Comparison of ENCODE assay signal across 17 mouse cellular contexts in the genomic region with DNA sequence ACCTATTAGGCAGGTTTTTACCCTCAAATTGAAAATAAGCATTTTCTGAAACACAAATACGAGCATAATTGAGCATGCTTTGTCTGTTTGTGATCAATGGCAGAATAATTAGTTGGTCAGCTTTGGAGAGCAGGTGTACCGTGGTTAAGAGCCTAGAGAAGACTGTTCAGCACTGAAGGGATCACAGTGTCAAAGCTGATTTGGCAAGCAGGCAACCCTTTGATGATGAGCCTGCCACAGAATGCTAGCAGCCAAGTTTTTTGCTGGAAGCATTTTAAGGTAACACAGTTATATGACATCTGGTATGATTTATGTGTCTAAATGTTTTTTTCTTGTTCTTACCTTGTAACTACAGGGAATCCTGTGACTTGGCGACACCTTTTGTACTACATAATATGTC.
A peak's percentile ranks its signal among the peaks of the same experiment; 100 is the strongest.
DNase-seq lines count a peak whose midpoint lies in the region; ATAC-seq and TF ChIP-seq lines count a peak whose summit lies in the region.
"Had no signal": no experiment of that assay in that cellular context is flagged by ENCODE, and none has a peak within 500 bp of the region (broad histone marks: within the 10 kb centered on the region; RNA-seq: fewer than 3 reads in every experiment).

No protein-coding gene starts in this region.

- intact Hi-C loops in left cerebral cortex, postnatal 25 days (cut with DNase I) = no loop called here

- H3K9ac ChIP-seq in kidney, embryonic 14.5 days (ENCODE audit: low read depth, low read length) = no peak overlapping the region
- H3K9ac ChIP-seq: embryonic facial prominence, embryonic 12.5 days; forebrain, embryonic 12.5 days; heart, embryonic 13.5 days; hindbrain, embryonic 15.5 days had no signal

- 56% methylated on average over 3 of the region's 3 CpGs for WGBS in kidney, adult 2 months
- WGBS in kidney, embryonic 14.5 days = 77% methylated on average over 3 of the region's 3 CpGs

- no peaks in the 10 kb centered on the region for H3K4me1 ChIP-seq in kidney, adult 2 months (ENCODE audit: control insufficient read depth, insufficient read depth, low read length)
- H3K4me1 ChIP-seq in kidney, embryonic 14.5 days (ENCODE audit: control insufficient read depth, insufficient read depth, low read length) = no peaks in the 10 kb centered on the region
- H3K4me1 ChIP-seq: embryonic facial prominence, embryonic 12.5 days; forebrain, embryonic 12.5 days; heart, embryonic 13.5 days; hindbrain, embryonic 15.5 days had no signal

- DNase-seq in cerebellum, postnatal 14 days = peak; percentile 25 to 51
- no peak for DNase-seq in cerebellum, postnatal 36 days
- DNase-seq in kidney, adult 2 months = peak; percentile 17
- DNase-seq in retina, postnatal 1 day = peak; percentile 11
- no peak for DNase-seq in retina, embryonic 14.5 days (ENCODE audit: low spot score)
- no peak for DNase-seq in left cerebral cortex, postnatal 25 days (ENCODE audit: low spot score in 2 of 2)
- DNase-seq: adrenal gland, adult 8-10 months; adrenal gland, postnatal 36 days; gastrocnemius, postnatal 36 days; heart, adult 11 months; heart, postnatal 36 days; kidney, adult 11 months had no signal

- no peak overlapping the region for H3K4me2 ChIP-seq in kidney, embryonic 14.5 days (replicated peaks; ENCODE audit: low read depth, low read length)
- H3K4me2 ChIP-seq: embryonic facial prominence, embryonic 12.5 days; forebrain, embryonic 12.5 days; heart, embryonic 13.5 days; hindbrain, embryonic 15.5 days had no signal

- H3K27me3 ChIP-seq in kidney, adult 2 months (replicated peaks; ENCODE audit: control insufficient read depth, insufficient read depth, low read length) = no peaks in the 10 kb centered on the region
- no peaks in the 10 kb centered on the region for H3K27me3 ChIP-seq in kidney, embryonic 14.5 days (ENCODE audit: control insufficient read depth, insufficient read depth, low read length)
- H3K27me3 ChIP-seq: embryonic facial prominence, embryonic 12.5 days; forebrain, embryonic 12.5 days; heart, embryonic 13.5 days; hindbrain, embryonic 15.5 days had no signal

- H3K36me3 ChIP-seq in kidney, adult 2 months (ENCODE audit: control insufficient read depth, insufficient read depth, low read length) = no peaks in the 10 kb centered on the region
- H3K36me3 ChIP-seq in kidney, embryonic 14.5 days (ENCODE audit: control insufficient read depth, insufficient read depth, low read length) = no peaks in the 10 kb centered on the region
- H3K36me3 ChIP-seq: embryonic facial prominence, embryonic 12.5 days; forebrain, embryonic 12.5 days; heart, embryonic 13.5 days; hindbrain, embryonic 15.5 days had no signal

- H3K9me3 ChIP-seq in kidney, embryonic 14.5 days (ENCODE audit: control insufficient read depth, low read length) = no peaks in the 10 kb centered on the region
- H3K9me3 ChIP-seq: embryonic facial prominence, embryonic 12.5 days; forebrain, embryonic 12.5 days; heart, embryonic 13.5 days; hindbrain, embryonic 15.5 days had no signal

- no peak overlapping the region for H3K27ac ChIP-seq in kidney, adult 2 months (ENCODE audit: insufficient read depth, low read depth, low read length)
- no peak overlapping the region for H3K27ac ChIP-seq in kidney, embryonic 14.5 days (ENCODE audit: low read depth, low read length)
- H3K27ac ChIP-seq: embryonic facial prominence, embryonic 12.5 days; forebrain, embryonic 12.5 days; heart, embryonic 13.5 days; hindbrain, embryonic 15.5 days had no signal

- TF ChIP-seq POLR2A in kidney, adult 2 months (IDR thresholded peaks at IDR 0.05; ENCODE audit: low read depth, low read length) = no peak

- no peak for TF ChIP-seq CTCF in kidney, adult 2 months (conservative IDR thresholded peaks at IDR 0.05; ENCODE audit: insufficient read depth, insufficient read length, low read depth, low read length)

- no peak for ATAC-seq in kidney, embryonic 14.5 days (ENCODE audit: low FRiP score, low TSS enrichment)

- H3K4me3 ChIP-seq in kidney, adult 2 months (ENCODE audit: insufficient read depth, low read depth, low read length) = no peak overlapping the region
- H3K4me3 ChIP-seq in kidney, embryonic 14.5 days (ENCODE audit: low read length) = no peak overlapping the region
- H3K4me3 ChIP-seq: embryonic facial prominence, embryonic 12.5 days; forebrain, embryonic 12.5 days; heart, embryonic 13.5 days; hindbrain, embryonic 15.5 days had no signal

Comparison
In these comparisons a context has a peak if more than half of its experiments do, and no peak if none do; other contexts are left out.
1. DNase-seq: peak in cerebellum, postnatal 14 days (2 of 2), kidney, adult 2 months (single experiment) and retina, postnatal 1 day (single experiment); none in cerebellum, postnatal 36 days (0 of 2), retina, embryonic 14.5 days (single experiment) and left cerebral cortex, postnatal 25 days (0 of 2).